In the genomic region with DNA sequence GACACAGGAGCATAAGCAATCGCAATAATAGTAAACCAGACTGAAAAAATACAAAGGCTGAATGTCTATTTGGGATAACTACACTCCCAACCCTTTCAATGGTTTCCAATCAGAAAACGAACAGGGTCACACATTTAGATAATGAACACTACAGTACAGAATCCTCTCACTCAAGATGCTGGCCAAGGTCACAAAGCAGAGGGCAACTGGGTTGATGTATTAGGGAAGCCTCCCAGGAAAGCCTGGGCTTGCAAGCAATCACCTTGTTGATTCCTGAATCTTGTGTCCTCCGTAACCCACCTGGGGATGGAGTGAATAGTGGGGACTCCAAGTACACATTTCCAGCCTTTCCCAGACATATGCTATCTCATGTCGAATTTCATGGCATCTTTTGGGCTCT, we compare ENCODE assay signal across 20 mouse cellular contexts. TPM values are rescaled to one million over a fixed set of nuclear protein-coding genes. Genes with fewer than 3 reads are reported as not detected.
DNase-seq lines count a peak whose midpoint lies in the region; ATAC-seq and TF ChIP-seq lines count a peak whose summit lies in the region.
"Had no signal": no experiment of that assay in that cellular context is flagged by ENCODE, and none has a peak within 500 bp of the region (broad histone marks: within the 10 kb centered on the region; RNA-seq: fewer than 3 reads in every experiment).

No protein-coding gene starts in this region.

- in situ Hi-C loops in ES-E14 (cut with MboI; ENCODE audit: low sequenced_read_pairs in 2 of 2, unreplicated experiment in 2 of 2), result no loop called here

- TF ChIP-seq CTCF in heart, adult 2 months (IDR thresholded peaks at IDR 0.05), result no peak
- TF ChIP-seq CTCF in kidney, adult 2 months (conservative IDR thresholded peaks at IDR 0.05; ENCODE audit: insufficient read depth, insufficient read length, low read depth, low read length), result no peak
- TF ChIP-seq CTCF in intestine, postnatal 0 days (IDR thresholded peaks at IDR 0.05; ENCODE audit: low read depth), result no peak

- H3K36me3 ChIP-seq in heart, adult 2 months (ENCODE audit: control insufficient read depth, insufficient read depth, low read length), result no peaks in the 10 kb centered on the region
- H3K36me3 ChIP-seq in kidney, adult 2 months (ENCODE audit: control insufficient read depth, insufficient read depth, low read length), result no peaks in the 10 kb centered on the region
- H3K36me3 ChIP-seq in kidney, embryonic 14.5 days (ENCODE audit: control insufficient read depth, insufficient read depth, low read length), result no peaks in the 10 kb centered on the region
- peaks cover 12% of the 10 kb centered on the region for H3K36me3 ChIP-seq in ES-E14 (ENCODE audit: control insufficient read depth, insufficient read depth, low read length, poor library complexity, severe bottlenecking)
- peaks cover 5% of the 10 kb centered on the region; the same call in 1 of the 2 replicates for H3K36me3 ChIP-seq in intestine, postnatal 0 days (ENCODE audit: control insufficient read depth, insufficient read depth)
- H3K36me3 ChIP-seq: embryonic facial prominence, embryonic 15.5 days; forebrain, embryonic 15.5 days; heart, embryonic 15.5 days had no signal

- H3K79me2 ChIP-seq in heart, adult 2 months (replicated peaks; ENCODE audit: control insufficient read depth, insufficient read depth, low read length), result no peaks in the 10 kb centered on the region; the same call in 1 of the 2 replicates

- 85% methylated on average over 4 of the region's 4 CpGs for WGBS in heart, adult 2 months
- 89% methylated on average over 4 of the region's 4 CpGs for WGBS in kidney, adult 2 months
- 88% methylated on average over 4 of the region's 4 CpGs for WGBS in kidney, embryonic 14.5 days
- WGBS in intestine, postnatal 0 days, result 90% methylated on average over 4 of the region's 4 CpGs

- H3K4me2 ChIP-seq in kidney, embryonic 14.5 days (replicated peaks; ENCODE audit: low read depth, low read length), result no peak overlapping the region
- H3K4me2 ChIP-seq in intestine, postnatal 0 days (replicated peaks; ENCODE audit: low read depth), result no peak overlapping the region
- H3K4me2 ChIP-seq: embryonic facial prominence, embryonic 15.5 days; forebrain, embryonic 15.5 days; heart, embryonic 15.5 days; hindbrain, embryonic 15.5 days had no signal

- H3K9ac ChIP-seq in heart, adult 2 months (ENCODE audit: low read depth, low read length), result no peak overlapping the region
- no peak overlapping the region for H3K9ac ChIP-seq in kidney, embryonic 14.5 days (ENCODE audit: low read depth, low read length)
- no peak overlapping the region for H3K9ac ChIP-seq in ES-E14 (ENCODE audit: insufficient read depth, low read depth, low read length, poor library complexity, severe bottlenecking)
- H3K9ac ChIP-seq in intestine, postnatal 0 days (ENCODE audit: low read depth, low read length), result no peak overlapping the region
- H3K9ac ChIP-seq: embryonic facial prominence, embryonic 15.5 days; forebrain, embryonic 15.5 days; heart, embryonic 15.5 days; hindbrain, embryonic 15.5 days had no signal

- no peak for ATAC-seq in kidney, embryonic 14.5 days (ENCODE audit: low FRiP score, low TSS enrichment)
- ATAC-seq in intestine, postnatal 0 days, result no peak
- no peak for ATAC-seq in erythroid progenitor cell, adult 5-6 weeks (replicated peaks; ENCODE audit: low FRiP score, poor library complexity, severe bottlenecking)
- ATAC-seq: forebrain, embryonic 15.5 days; Patski had no signal

- H3K27me3 ChIP-seq in heart, adult 2 months (ENCODE audit: control insufficient read depth, insufficient read depth, low read length), result no peaks in the 10 kb centered on the region
- H3K27me3 ChIP-seq in kidney, adult 2 months (replicated peaks; ENCODE audit: control insufficient read depth, insufficient read depth, low read length), result no peaks in the 10 kb centered on the region
- H3K27me3 ChIP-seq in kidney, embryonic 14.5 days (ENCODE audit: control insufficient read depth, insufficient read depth, low read length), result no peaks in the 10 kb centered on the region
- no peaks in the 10 kb centered on the region for H3K27me3 ChIP-seq in intestine, postnatal 0 days (replicated peaks; ENCODE audit: control insufficient read depth, insufficient read depth, low read length)
- H3K27me3 ChIP-seq: forebrain, embryonic 15.5 days; heart, embryonic 15.5 days; hindbrain, embryonic 15.5 days; Patski had no signal

- no peaks in the 10 kb centered on the region for H3K9me3 ChIP-seq in kidney, embryonic 14.5 days (ENCODE audit: control insufficient read depth, low read length)
- H3K9me3 ChIP-seq in ES-E14 (ENCODE audit: control insufficient read depth, insufficient read depth, low read depth, low read length), result no peaks in the 10 kb centered on the region; the same call in 1 of the 2 replicates
- no peaks in the 10 kb centered on the region for H3K9me3 ChIP-seq in intestine, postnatal 0 days (ENCODE audit: control insufficient read depth)
- H3K9me3 ChIP-seq: embryonic facial prominence, embryonic 15.5 days; forebrain, embryonic 15.5 days; heart, embryonic 10.5 days; heart, embryonic 15.5 days; hindbrain, embryonic 15.5 days had no signal

- no peak overlapping the region for H3K4me3 ChIP-seq in heart, adult 2 months
- no peak overlapping the region for H3K4me3 ChIP-seq in kidney, adult 2 months (ENCODE audit: insufficient read depth, low read depth, low read length)
- H3K4me3 ChIP-seq in kidney, embryonic 14.5 days (ENCODE audit: low read length), result no peak overlapping the region
- no peak overlapping the region for H3K4me3 ChIP-seq in ES-E14 (ENCODE audit: insufficient read depth in 1 of 2, low read depth in 1 of 2, low read length in 2 of 2, poor library complexity in 1 of 2, severe bottlenecking in 1 of 2)
- no peak overlapping the region for H3K4me3 ChIP-seq in intestine, postnatal 0 days (ENCODE audit: low read depth, low read length)
- H3K4me3 ChIP-seq: embryonic facial prominence, embryonic 15.5 days; erythroblast, embryonic 14.5 days; forebrain, embryonic 15.5 days; heart, embryonic 10.5 days; heart, embryonic 15.5 days; hindbrain, embryonic 15.5 days had no signal

- no peak for TF ChIP-seq POLR2A in heart, adult 2 months (IDR thresholded peaks at IDR 0.05; ENCODE audit: insufficient read depth, low read depth, low read length)
- TF ChIP-seq POLR2A in kidney, adult 2 months (IDR thresholded peaks at IDR 0.05; ENCODE audit: low read depth, low read length), result no peak

- no peak for TF ChIP-seq EP300 in heart, adult 2 months (IDR thresholded peaks at IDR 0.05; ENCODE audit: insufficient read depth, low read depth, low read length)

- peak overlapping the region; percentile 18; the same call in 1 of the 2 replicates for H3K27ac ChIP-seq in heart, adult 2 months
- H3K27ac ChIP-seq in kidney, adult 2 months (ENCODE audit: insufficient read depth, low read depth, low read length), result peak overlapping the region; percentile 59
- H3K27ac ChIP-seq in kidney, embryonic 14.5 days (ENCODE audit: low read depth, low read length), result no peak overlapping the region
- H3K27ac ChIP-seq in ES-E14 (ENCODE audit: insufficient read depth, low read depth, low read length, poor library complexity, severe bottlenecking), result peak overlapping the region; percentile 58; the same call in 1 of the 2 replicates
- peak overlapping the region; percentile 51 for H3K27ac ChIP-seq in intestine, postnatal 0 days (ENCODE audit: low read depth, low read length)
- H3K27ac ChIP-seq: embryonic facial prominence, embryonic 15.5 days; forebrain, embryonic 15.5 days; heart, embryonic 10.5 days; hindbrain, embryonic 15.5 days had no signal

- intact Hi-C loops in heart, adult 2 months (cut with DNase I), result no loop called here
- intact Hi-C loops in heart, postnatal 36 days (cut with DNase I), result no loop called here

- H3K4me1 ChIP-seq in heart, adult 2 months (ENCODE audit: control insufficient read depth, insufficient read depth, low read length), result no peaks in the 10 kb centered on the region; the same call in 1 of the 2 replicates
- no peaks in the 10 kb centered on the region for H3K4me1 ChIP-seq in kidney, adult 2 months (ENCODE audit: control insufficient read depth, insufficient read depth, low read length)
- H3K4me1 ChIP-seq in kidney, embryonic 14.5 days (ENCODE audit: control insufficient read depth, insufficient read depth, low read length), result no peaks in the 10 kb centered on the region
- peaks cover 3 to 6% of the 10 kb centered on the region in 2 experiments; a peak in 2 of 4 replicates for H3K4me1 ChIP-seq in ES-E14 (ENCODE audit: control insufficient read depth in 2 of 2, insufficient read depth in 2 of 2, low read length in 2 of 2, poor library complexity in 1 of 2)
- H3K4me1 ChIP-seq in intestine, postnatal 0 days (replicated peaks; ENCODE audit: control insufficient read depth, insufficient read depth, low read length), result peaks cover 10% of the 10 kb centered on the region

- DNase-seq in heart, adult 2 months, result no peak
- no peak for DNase-seq in heart, postnatal 36 days
- no peak for DNase-seq in kidney, adult 2 months
- DNase-seq in ES-E14 (ENCODE audit: low read depth, low spot score), result no peak
- DNase-seq in thymus, postnatal 36 days, result no peak
- DNase-seq: cerebellum, adult 11 months; cerebellum, adult 8-10 months; cerebellum, postnatal 14 days; embryo, embryonic 11 days; gastrocnemius, postnatal 14 days had no signal

TF ChIP-seq in ES-E14, 5 proteins besides CTCF, POLR2A, EP300 and RAD21:
- TF ChIP-seq CHD2 (IDR thresholded peaks at IDR 0.05; ENCODE audit: low read depth, low read length) (no peak), ZNF384 (IDR thresholded peaks at IDR 0.05; ENCODE audit: low read depth, low read length) (no peak), ZC3H11A (IDR thresholded peaks at IDR 0.05; ENCODE audit: borderline replicate concordance, low read depth, low read length) (no peak), HCFC1 (IDR thresholded peaks at IDR 0.05; ENCODE audit: borderline replicate concordance, insufficient read depth, low read length) (no peak), MAFK (IDR thresholded peaks at IDR 0.05; ENCODE audit: insufficient read depth, low read depth, low read length) (no peak)

RNA-seq across cellular contexts. Expression of a gene that starts 5.6 kb away (rescaled TPM):
- total RNA-seq in heart, adult 2 months (2021), result 10 to 100 TPM; 47.2 to 48.1 TPM
- polyA plus RNA-seq in heart, adult 2 months (2012; rRNA removed), result 66.6 and 67.4 TPM in 2 replicates
- 10 to 100 TPM; 49.0 to 65.7 TPM for total RNA-seq in heart, postnatal 36 days (2021)
- 69.4 and 74.6 TPM in 2 replicates for polyA plus RNA-seq in kidney, adult 2 months (2012; rRNA removed)
- 9.6 and 16.7 TPM in 2 replicates for polyA plus RNA-seq in kidney, embryonic 14.5 days (2014; fragmentation: Nextera tagmentation; extraction: Ambion mirVana)
- total RNA-seq in ES-E14 (2012; rRNA removed), result 154 and 300 TPM in 2 replicates
- 75.7 and 77.6 TPM in 2 replicates for polyA plus RNA-seq in intestine, postnatal 0 days (2015; fragmentation: Nextera tagmentation; extraction: Ambion mirVana)
- 7.9 and 14.7 TPM in 2 replicates for total RNA-seq in erythroid progenitor cell, adult 5-6 weeks (2015; ENCODE audit: low replicate concordance)
- total RNA-seq in erythroid progenitor cell, adult 5-6 weeks (2017; ENCODE audit: low replicate concordance), result 4.0 and 4.2 TPM in 2 replicates
